Mouse (Mus musculus) gastrocnemius, postnatal 36 days (tissue): ENCODE results near the gene Avpr1b. TPM values are rescaled to one million over a fixed set of nuclear protein-coding genes. Genes with fewer than 3 reads are reported as not detected.
"Not testable (repeated sequence)": the region's sequence is repeated elsewhere in the genome, so short reads cannot be mapped to it uniquely, and the experiment has no call there.

Experiments used
- DNase-seq, 2 experiments: peaks; one replicate each; pipeline ENCODE4 v3.0.0; 2022
- intact Hi-C: fragments of 180-260 bp; cut with DNase I; formaldehyde crosslinking; loops from one replicate; pipeline ENCODE4 v1.15.1; 2025
- total RNA-seq, 2 experiments: library from RNA; stranded (reverse); gene quantifications; 2 replicates each; pipeline ENCODE4 v1.2.3; 2021

Gene Avpr1b
- total RNA-seq, 2 experiments from 2014 or later = not detected

- no peak for DNase-seq
- intact Hi-C loops = loop anchor here (10.0 kb wide), 1 partner anchor 228 kb away; no protein-coding TSS in a partner anchor
Observed at GRCm38 (mm10) chr1:131616546-131617220, 17.6 kb downstream of the Avpr1b start.

- DNase-seq = no peak
- intact Hi-C loops = loop anchor here (10.0 kb wide), 1 partner anchor 226 kb away; no protein-coding TSS in a partner anchor
Observed at GRCm38 (mm10) chr1:131618576-131618975, 19.5 kb downstream of the Avpr1b start.

- no peak for DNase-seq
- intact Hi-C loops = loop anchor here (10.0 kb wide), 1 partner anchor 225 kb away; no protein-coding TSS in a partner anchor
Observed at GRCm38 (mm10) chr1:131619348-131619747, 20.3 kb downstream of the Avpr1b start.

GRCm38 (mm10) chr1:131623644-131624043 lies 24.6 kb downstream of the Avpr1b start:
- intact Hi-C loops = no loop called here
- no peak for DNase-seq

GRCm38 (mm10) chr1:131624175-131624835 lies 25.3 kb downstream of the Avpr1b start:
- DNase-seq = no peak
- intact Hi-C loops = no loop called here

- intact Hi-C loops = no loop called here
- DNase-seq = no peak
Observed at GRCm38 (mm10) chr1:131626200-131626599, 27.2 kb downstream of the Avpr1b start.

GRCm38 (mm10) chr1:131632216-131632615 lies 33.2 kb downstream of the Avpr1b start:
- DNase-seq, intact Hi-C loops: not testable (repeated sequence)

GRCm38 (mm10) chr1:131634495-131634894 lies 35.5 kb downstream of the Avpr1b start:
- DNase-seq = no peak
- intact Hi-C loops = no loop called here

- DNase-seq = no peak
- intact Hi-C loops = no loop called here
Observed at GRCm38 (mm10) chr1:131637791-131638540, 38.9 kb downstream of the Avpr1b start, which contains the start of gene Ctse. TSS of gene Ctse (plus strand) at chr1:131638306.

GRCm38 (mm10) chr1:131638541-131639421 lies 39.7 kb downstream of the Avpr1b start:
- intact Hi-C loops = no loop called here
- DNase-seq = no peak

GRCm38 (mm10) chr1:131640062-131640461 lies 41.0 kb downstream of the Avpr1b start:
- intact Hi-C loops = no loop called here
- DNase-seq = no peak

GRCm38 (mm10) chr1:131641565-131641964 lies 42.5 kb downstream of the Avpr1b start:
- intact Hi-C loops = no loop called here
- no peak for DNase-seq

GRCm38 (mm10) chr1:131642251-131642650 lies 43.2 kb downstream of the Avpr1b start:
- DNase-seq = no peak
- intact Hi-C loops = no loop called here

GRCm38 (mm10) chr1:131652670-131653443 lies 53.8 kb downstream of the Avpr1b start:
- intact Hi-C loops = no loop called here
- DNase-seq = no peak

GRCm38 (mm10) chr1:131655601-131656000 lies 56.6 kb downstream of the Avpr1b start:
- DNase-seq = no peak
- intact Hi-C loops = loop anchor here (5.0 kb wide), 1 partner anchor 43 kb away; no protein-coding TSS in a partner anchor

GRCm38 (mm10) chr1:131657945-131658354 lies 58.9 kb downstream of the Avpr1b start:
- peak; percentile 79 to 84 for DNase-seq
- intact Hi-C loops = loop anchor here (5.0 kb wide), 1 partner anchor 46 kb away; no protein-coding TSS in a partner anchor

- intact Hi-C loops = loop anchor here (5.0 kb wide), 1 partner anchor 47 kb away; no protein-coding TSS in a partner anchor
- DNase-seq = no peak
Observed at GRCm38 (mm10) chr1:131659512-131660085, 60.6 kb downstream of the Avpr1b start.

- intact Hi-C loops = no loop called here
- no peak for DNase-seq
Observed at GRCm38 (mm10) chr1:131660266-131660665, 61.2 kb downstream of the Avpr1b start.
